Mouse (Mus musculus) midbrain, embryonic 10.5 days (tissue): ENCODE measurements around the gene Hnrnpa3. TPM values are rescaled to one million over a fixed set of nuclear protein-coding genes. Genes with fewer than 3 reads are reported as not detected.
"Not testable (repeated sequence)": the region's sequence is repeated elsewhere in the genome, so short reads cannot be mapped to it uniquely, and the experiment has no call there.

ENCODE experiments used
- DNase-seq: peaks from one replicate; pipeline ENCODE4 v3.0.0-alpha.2; 2017; ENCODE audit warnings: low spot score
- H3K27ac ChIP-seq: fragments of 300-500 bp; sonication (generic); replicated peaks from 2 replicates; pipeline ENCODE4 v1.5.1; 2016; ENCODE audit warnings: mild to moderate bottlenecking
- H3K27me3 ChIP-seq: fragments of 300-500 bp; sonication (generic); 2 replicates; pipeline ENCODE4 v1.6.1; 2016; ENCODE audit warnings: low read depth, mild to moderate bottlenecking; ENCODE audit not compliant: poor library complexity, severe bottlenecking
- H3K36me3 ChIP-seq: fragments of 300-500 bp; sonication (generic); 2 replicates; pipeline ENCODE4 v1.6.1; 2016; ENCODE audit warnings: mild to moderate bottlenecking, moderate library complexity
- H3K4me1 ChIP-seq: fragments of 300-500 bp; sonication (generic); 2 replicates; pipeline ENCODE4 v1.6.1; 2016
- H3K4me3 ChIP-seq: fragments of 300-500 bp; sonication (generic); 2 replicates; pipeline ENCODE4 v1.5.1; 2016; ENCODE audit warnings: mild to moderate bottlenecking, moderate library complexity
- H3K9me3 ChIP-seq: fragments of 300-500 bp; sonication (generic); replicated peaks from 2 replicates; pipeline ENCODE4 v1.6.1; 2016; ENCODE audit warnings: mild to moderate bottlenecking
- WGBS: fragments of 180-500 bp; shearing (Covaris S2); methylation state at CpG from one replicate; pipeline ENCODE4 v1.1.7; 2016; 5-methylcytosine and 5-hydroxymethylcytosine counted together
- polyA plus RNA-seq: library from polyadenylated mRNA; unstranded; fragments of >200 nt; fragmentation: Nextera tagmentation; extraction: Ambion mirVana; gene quantifications from 2 replicates; pipeline ENCODE4 v1.2.1, GENCODE M21; 2016

Hnrnpa3 gene
- polyA plus RNA-seq, 1 experiment from 2014 or later = 337 TPM

GRCm38 (mm10) chr2:75626597-75627440 is 32.2 kb upstream of the Hnrnpa3 start:
- 85% methylated on average over 6 of the region's 6 CpGs for WGBS
- H3K36me3 ChIP-seq = no peaks in the 10 kb centered on the region
- no peak overlapping the region for H3K27ac ChIP-seq
- H3K4me1 ChIP-seq = no peaks in the 10 kb centered on the region
- no peak for DNase-seq
- no peaks in the 10 kb centered on the region for H3K9me3 ChIP-seq
- H3K4me3 ChIP-seq = no peak overlapping the region
- no peaks in the 10 kb centered on the region for H3K27me3 ChIP-seq

GRCm38 (mm10) chr2:75628487-75628886 is 30.6 kb upstream of the Hnrnpa3 start:
- Histone ChIP-seq H3K4me1 (no peaks in the 10 kb centered on the region), H3K36me3 (no peaks in the 10 kb centered on the region), H3K9me3 (no peaks in the 10 kb centered on the region), H3K4me3 (no peak overlapping the region), H3K27ac (no peak overlapping the region), H3K27me3 (no peaks in the 10 kb centered on the region)
- WGBS = 92% methylated on average over 8 of the region's 8 CpGs
- DNase-seq = no peak

DNA sequence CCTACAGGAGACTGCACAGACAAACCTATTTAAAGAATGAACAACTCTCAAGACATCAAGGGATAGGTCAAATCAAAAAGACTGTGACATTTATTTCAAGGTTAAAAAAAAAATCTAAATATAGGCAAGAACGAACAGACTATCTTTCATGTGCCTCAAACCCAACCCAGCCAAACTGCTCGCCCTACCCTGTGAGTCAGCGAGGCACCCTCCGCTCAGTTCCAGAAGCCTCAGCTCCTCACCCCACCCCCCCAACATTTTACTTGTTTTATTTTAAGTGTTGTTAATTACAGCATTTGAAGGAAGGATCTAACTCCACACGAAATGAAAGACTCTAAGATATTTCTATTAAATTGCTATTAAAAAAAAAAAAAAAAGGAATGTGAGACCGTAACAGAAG is 27.6 kb upstream of the Hnrnpa3 start:
- Histone ChIP-seq H3K36me3 (no peaks in the 10 kb centered on the region), H3K4me1 (0 out of 2 replicates have a peak, but pooled peaks cover 5% of the 10 kb centered on the region), H3K27me3 (no peaks in the 10 kb centered on the region), H3K27ac (no peak overlapping the region), H3K9me3 (no peaks in the 10 kb centered on the region), H3K4me3 (no peak overlapping the region)
- DNase-seq = no peak
- 92% methylated on average over 6 of the region's 6 CpGs for WGBS

GRCm38 (mm10) chr2:75632043-75632442 is 27.0 kb upstream of the Hnrnpa3 start:
- 85% methylated on average over 6 of the region's 6 CpGs for WGBS
- Histone ChIP-seq H3K4me1 (0 out of 2 replicates have a peak, but pooled peaks cover 5% of the 10 kb centered on the region), H3K27ac (no peak overlapping the region), H3K9me3 (no peaks in the 10 kb centered on the region), H3K27me3 (no peaks in the 10 kb centered on the region), H3K4me3 (no peak overlapping the region), H3K36me3 (no peaks in the 10 kb centered on the region)
- no peak for DNase-seq

DNA sequence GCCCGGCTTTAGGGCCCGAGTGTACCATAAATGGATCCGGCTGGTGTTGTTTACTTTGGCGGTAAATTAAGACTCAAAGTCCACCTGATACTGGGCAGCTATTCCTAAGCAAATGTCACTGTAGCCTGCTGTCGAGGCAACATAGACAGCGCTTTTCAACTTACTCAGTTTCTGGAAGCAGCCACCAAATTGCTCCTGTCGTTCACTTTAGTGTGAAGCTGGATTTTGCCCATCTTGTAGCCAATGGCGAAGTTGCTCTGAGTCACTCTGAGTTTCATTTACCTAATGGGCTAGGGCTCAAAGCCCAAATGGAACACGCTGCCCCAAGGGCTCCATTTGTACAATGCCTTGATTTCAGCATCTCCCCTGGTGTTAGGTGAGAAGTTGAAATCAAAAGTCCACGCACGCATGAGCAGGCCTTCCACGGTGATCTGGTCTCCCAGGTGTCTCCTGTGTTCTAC is 26.3 kb upstream of the Hnrnpa3 start:
- Histone ChIP-seq H3K4me1 (0 out of 2 replicates have a peak, but pooled peaks cover 5% of the 10 kb centered on the region), H3K27me3 (no peaks in the 10 kb centered on the region), H3K9me3 (no peaks in the 10 kb centered on the region), H3K36me3 (no peaks in the 10 kb centered on the region), H3K4me3 (no peak overlapping the region), H3K27ac (no peak overlapping the region)
- WGBS = 93% methylated on average over 12 of the region's 12 CpGs
- DNase-seq = no peak

- 0 out of 2 replicates have a peak, but pooled peaks cover 5% of the 10 kb centered on the region for H3K4me1 ChIP-seq
- no peaks in the 10 kb centered on the region for H3K27me3 ChIP-seq
- no peaks in the 10 kb centered on the region for H3K9me3 ChIP-seq
- no peak for DNase-seq
- no peak overlapping the region for H3K27ac ChIP-seq
- no peak overlapping the region for H3K4me3 ChIP-seq
- WGBS = 81% methylated on average over 6 of the region's 6 CpGs
- H3K36me3 ChIP-seq = no peaks in the 10 kb centered on the region
These were observed 25.7 kb upstream of the Hnrnpa3 start for GRCm38 (mm10) chr2:75633381-75633780.

DNA sequence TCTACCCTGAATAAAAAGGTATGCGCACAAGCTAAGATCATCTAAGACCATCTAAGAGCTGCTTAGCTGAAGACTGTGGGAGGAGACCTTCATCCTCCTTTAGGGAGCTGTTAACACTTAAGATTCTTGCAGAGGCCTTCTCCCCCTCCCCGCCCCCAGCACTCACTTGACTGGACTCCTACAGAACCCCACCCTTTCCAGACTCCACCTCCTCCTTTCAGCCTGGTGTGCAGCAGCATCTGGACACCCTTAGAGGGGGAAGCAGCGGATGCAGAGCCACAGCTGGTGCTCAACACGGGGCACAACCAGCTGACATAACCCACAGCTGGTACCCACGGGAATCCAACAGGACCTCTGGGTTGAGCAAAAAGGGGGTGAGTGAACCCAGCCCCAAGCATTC is 25.3 kb upstream of the Hnrnpa3 start:
- DNase-seq = no peak
- no peak overlapping the region for H3K27ac ChIP-seq
- no peaks in the 10 kb centered on the region for H3K27me3 ChIP-seq
- H3K36me3 ChIP-seq = no peaks in the 10 kb centered on the region
- 0 out of 2 replicates have a peak, but pooled peaks cover 5% of the 10 kb centered on the region for H3K4me1 ChIP-seq
- no peak overlapping the region for H3K4me3 ChIP-seq
- WGBS = 71% methylated on average over 5 of the region's 5 CpGs
- no peaks in the 10 kb centered on the region for H3K9me3 ChIP-seq

DNA sequence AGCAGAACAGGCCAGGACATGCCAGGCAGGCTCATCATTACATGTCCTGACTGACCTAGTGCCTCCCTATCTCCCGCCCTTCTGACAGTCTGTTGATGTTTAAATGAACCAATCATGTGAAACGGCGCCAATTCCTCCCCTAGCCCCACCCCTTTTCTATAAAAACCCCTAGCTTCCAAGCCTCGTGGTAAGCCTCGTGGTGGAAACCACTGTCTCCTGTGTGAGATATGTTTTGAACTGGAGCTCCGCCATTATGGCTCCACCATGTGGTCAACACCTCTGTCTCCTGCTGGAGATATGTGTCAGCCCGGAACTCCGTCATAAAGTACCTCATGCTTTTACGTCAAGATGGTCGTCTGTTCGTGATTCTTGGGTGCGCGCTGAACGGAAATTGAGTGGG is 24.6 kb upstream of the Hnrnpa3 start:
- not testable (repeated sequence) for H3K4me3 ChIP-seq, DNase-seq, H3K36me3 ChIP-seq, H3K27me3 ChIP-seq, H3K27ac ChIP-seq, H3K9me3 ChIP-seq, H3K4me1 ChIP-seq
- WGBS = 92% methylated on average over 14 of the region's 14 CpGs

DNA sequence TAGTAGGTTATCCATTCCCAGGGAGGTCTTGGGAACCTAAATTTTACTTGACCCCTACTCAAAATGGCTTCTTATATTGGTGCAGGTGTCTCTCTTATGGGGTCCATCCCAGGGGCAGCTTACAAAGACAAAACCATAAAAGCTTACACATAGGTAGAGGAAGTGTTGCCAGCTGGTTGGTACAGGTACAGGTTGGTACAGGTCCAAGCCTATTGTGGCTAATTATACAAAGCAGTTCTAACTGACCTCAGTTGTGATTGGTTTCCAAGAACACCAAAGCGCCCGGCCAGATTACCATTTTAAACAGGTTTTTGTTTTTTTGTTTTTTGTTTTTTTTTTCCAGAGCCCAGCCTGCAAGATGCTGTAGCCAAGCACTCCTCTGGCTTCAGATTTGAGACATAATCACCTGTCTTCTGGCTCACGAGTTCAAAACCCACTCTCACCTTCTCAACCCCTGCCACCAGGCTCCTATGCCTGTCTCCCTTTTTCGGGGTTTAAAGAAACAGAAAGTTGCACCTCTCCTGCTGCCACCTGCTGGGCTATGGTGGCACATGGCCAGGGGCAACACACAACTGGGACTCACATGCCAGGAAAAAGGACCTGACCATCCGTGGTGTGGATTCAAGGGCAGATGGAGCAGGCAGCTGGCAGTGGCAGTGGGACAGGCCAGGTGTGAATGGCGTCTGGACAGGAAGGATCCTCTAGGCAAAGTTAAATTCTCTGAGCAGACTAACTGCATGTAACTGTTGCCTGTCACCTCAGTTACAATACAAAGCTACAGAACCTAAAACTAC is 22.6 kb upstream of the Hnrnpa3 start:
- WGBS = 74% methylated on average over 6 of the region's 6 CpGs
- DNase-seq = no peak
- no peak overlapping the region for H3K27ac ChIP-seq
- no peak overlapping the region for H3K4me3 ChIP-seq
- no peaks in the 10 kb centered on the region for H3K9me3 ChIP-seq
- H3K36me3 ChIP-seq = no peaks in the 10 kb centered on the region
- H3K4me1 ChIP-seq = 0 out of 2 replicates have a peak, but pooled peaks cover 5% of the 10 kb centered on the region
- no peaks in the 10 kb centered on the region for H3K27me3 ChIP-seq

- DNase-seq, H3K36me3 ChIP-seq, H3K4me1 ChIP-seq, H3K9me3 ChIP-seq, H3K27me3 ChIP-seq, H3K27ac ChIP-seq, H3K4me3 ChIP-seq: not testable (repeated sequence)
- 94% methylated on average over 2 of the region's 2 CpGs for WGBS
These were observed 22.1 kb upstream of the Hnrnpa3 start for GRCm38 (mm10) chr2:75637055-75637304.

GRCm38 (mm10) chr2:75637361-75637760 is 21.7 kb upstream of the Hnrnpa3 start:
- no peaks in the 10 kb centered on the region for H3K9me3 ChIP-seq
- no peaks in the 10 kb centered on the region for H3K27me3 ChIP-seq
- H3K4me3 ChIP-seq = no peak overlapping the region
- no peak for DNase-seq
- no peaks in the 10 kb centered on the region for H3K36me3 ChIP-seq
- 0 out of 2 replicates have a peak, but pooled peaks cover 5% of the 10 kb centered on the region for H3K4me1 ChIP-seq
- H3K27ac ChIP-seq = no peak overlapping the region

DNA sequence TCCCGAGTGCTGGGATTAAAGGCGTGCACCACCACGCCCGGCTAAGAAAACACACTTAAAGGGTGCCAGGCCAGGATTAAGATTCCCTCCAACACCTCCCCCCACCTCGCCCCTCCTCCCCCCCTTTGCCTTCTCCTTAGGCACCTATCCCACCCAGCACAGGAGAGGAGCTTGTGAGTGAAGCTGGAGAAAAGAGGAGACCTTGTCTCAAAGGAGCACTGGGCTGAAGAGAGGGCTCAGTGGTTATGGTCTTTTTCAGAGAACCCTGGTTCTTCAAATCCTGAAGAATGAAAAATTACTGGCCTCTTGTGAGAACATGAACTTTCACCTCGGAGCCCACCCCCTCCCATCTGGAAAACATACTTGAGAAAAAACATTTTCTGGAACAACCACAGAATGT is 21.2 kb upstream of the Hnrnpa3 start:
- H3K4me3 ChIP-seq, H3K27me3 ChIP-seq, H3K9me3 ChIP-seq, H3K27ac ChIP-seq, H3K4me1 ChIP-seq, H3K36me3 ChIP-seq, DNase-seq: not testable (repeated sequence)
- 88% methylated on average over 6 of the region's 6 CpGs for WGBS

DNA sequence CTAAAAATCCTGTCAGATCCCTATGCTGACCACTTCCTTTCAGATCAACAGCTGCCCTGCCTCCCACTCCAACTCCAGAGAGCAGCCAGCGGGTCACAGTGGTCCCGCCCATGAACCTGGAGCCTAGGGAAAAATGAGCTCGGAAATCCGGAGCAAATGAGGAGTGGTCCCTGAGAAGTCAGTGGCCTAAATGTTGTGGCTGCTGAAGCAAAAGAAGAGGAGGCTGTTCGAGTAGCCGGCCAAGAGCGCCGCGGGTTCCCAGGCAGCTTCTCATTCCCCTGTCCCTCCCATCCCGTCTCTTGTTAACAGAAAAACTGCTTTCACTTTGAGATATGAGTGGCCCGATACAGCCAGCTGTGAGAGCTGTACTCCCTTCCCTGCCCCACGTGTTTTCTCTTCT is 19.5 kb upstream of the Hnrnpa3 start:
- H3K4me1 ChIP-seq, H3K27me3 ChIP-seq, H3K27ac ChIP-seq, H3K4me3 ChIP-seq, DNase-seq, H3K9me3 ChIP-seq, H3K36me3 ChIP-seq: not testable (repeated sequence)
- WGBS = 76% methylated on average over 12 of the region's 12 CpGs
